Mouse (Mus musculus): ENCODE measurements around the gene Nemf. TPM values are rescaled to one million over a fixed set of nuclear protein-coding genes. Genes with fewer than 3 reads are reported as not detected.
A peak's percentile ranks its signal among the peaks of the same experiment; 100 is the strongest.
"Not testable (repeated sequence)": the region's sequence is repeated elsewhere in the genome, so short reads cannot be mapped to it uniquely, and the experiment has no call there.

Gene Nemf
- polyA plus RNA-seq, 1 experiment from 2014 or later, result 84.7 TPM

GRCm38 (mm10) chr12:69371421-69371853, 14.5 kb upstream of the Nemf start:
- Histone ChIP-seq H3K4me1 (peaks cover 19% of the 10 kb centered on the region; the same call in 1 of the 2 replicates), H3K27me3 (no peaks in the 10 kb centered on the region), H3K9ac (peak overlapping the region; percentile 98), H3K9me3 (no peaks in the 10 kb centered on the region), H3K4me3 (peak overlapping the region; percentile 97), H3K36me3 (no peaks in the 10 kb centered on the region), H3K4me2 (peak overlapping the region; percentile 48), H3K27ac (peak overlapping the region; percentile 99)
- WGBS, result 0% methylated on average over 24 of the region's 24 CpGs
- peak; percentile 88 for ATAC-seq (ENCODE audit: insufficient number of reproducible peaks, low FRiP score, low TSS enrichment, low read depth)

DNA sequence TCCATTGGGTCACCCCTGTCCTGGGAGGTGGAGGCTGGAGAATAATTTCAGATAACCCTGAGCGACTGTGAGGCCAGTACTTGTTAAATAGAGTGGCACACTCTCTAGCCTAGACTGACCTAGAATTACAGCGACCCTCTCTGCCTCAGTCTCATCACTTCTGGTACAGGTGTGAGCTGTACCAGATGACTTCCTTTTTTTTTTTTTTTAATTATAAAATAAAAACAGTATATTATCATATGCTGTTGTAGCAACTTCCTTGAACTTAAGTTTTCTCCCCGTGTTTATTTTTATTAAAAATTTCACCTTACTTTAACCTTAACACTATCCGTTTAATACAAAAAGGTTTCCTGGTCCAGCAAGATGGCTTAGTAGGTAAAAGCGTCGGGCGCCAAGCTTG, 14.0 kb upstream of the Nemf start:
- H3K9me3 ChIP-seq, result no peaks in the 10 kb centered on the region
- H3K9ac ChIP-seq, result peak overlapping the region; percentile 98
- H3K4me1 ChIP-seq, result peaks cover 16% of the 10 kb centered on the region; the same call in 1 of the 2 replicates
- peak overlapping the region; percentile 97 for H3K4me3 ChIP-seq
- peak overlapping the region; percentile 48 for H3K4me2 ChIP-seq
- no peak for ATAC-seq (ENCODE audit: insufficient number of reproducible peaks, low FRiP score, low TSS enrichment, low read depth)
- WGBS, result 10% methylated on average over 7 of the region's 7 CpGs
- no peaks in the 10 kb centered on the region for H3K36me3 ChIP-seq
- peak overlapping the region; percentile 99 for H3K27ac ChIP-seq
- no peaks in the 10 kb centered on the region for H3K27me3 ChIP-seq

DNA sequence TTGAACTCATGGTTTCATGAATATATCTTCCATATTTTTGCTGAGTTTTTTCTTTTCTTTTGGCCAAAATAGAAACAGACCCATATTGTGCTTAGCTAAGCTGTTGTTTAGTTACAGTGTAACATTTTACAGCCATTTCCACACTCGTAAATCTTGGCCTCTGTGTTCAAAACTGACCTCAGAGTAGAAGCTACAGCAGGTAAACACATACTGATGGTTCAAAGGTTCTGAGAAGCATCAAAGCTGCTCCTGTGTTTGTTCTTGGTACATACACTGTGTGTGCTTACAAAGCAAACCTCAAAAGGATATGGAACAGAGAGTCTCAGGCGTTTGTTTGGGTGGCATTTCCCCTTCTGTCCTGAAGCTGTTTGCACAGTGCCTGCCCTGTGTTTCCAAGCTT, 10.6 kb upstream of the Nemf start:
- WGBS, result 48% methylated on average over 2 of the region's 2 CpGs
- Histone ChIP-seq H3K4me3 (no peak overlapping the region), H3K9me3 (no peaks in the 10 kb centered on the region), H3K9ac (no peak overlapping the region), H3K4me1 (peaks cover 15% of the 10 kb centered on the region; the same call in 1 of the 2 replicates), H3K4me2 (no peak overlapping the region), H3K27me3 (no peaks in the 10 kb centered on the region), H3K27ac (no peak overlapping the region), H3K36me3 (no peaks in the 10 kb centered on the region)
- no peak for ATAC-seq (ENCODE audit: insufficient number of reproducible peaks, low FRiP score, low TSS enrichment, low read depth)

DNA sequence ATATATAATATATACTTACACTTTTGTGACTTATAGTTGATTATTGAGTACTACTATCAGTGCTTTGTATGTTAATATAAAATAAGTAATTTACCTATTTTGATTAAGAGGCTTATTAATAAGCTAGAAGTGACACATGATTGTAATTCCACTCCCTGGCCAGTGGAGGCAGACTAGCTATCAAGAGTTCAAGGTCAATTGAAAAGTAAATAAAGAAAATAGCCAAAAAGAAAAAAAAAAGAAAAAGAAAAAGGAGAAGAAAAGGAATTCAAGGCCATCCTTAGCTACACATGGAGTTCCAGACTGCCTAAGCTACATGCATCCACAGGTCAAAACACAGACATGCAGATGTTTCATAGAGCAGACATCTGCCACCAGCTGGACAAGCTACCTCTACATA, 9.5 kb upstream of the Nemf start:
- Histone ChIP-seq H3K27ac (no peak overlapping the region), H3K4me3 (no peak overlapping the region), H3K9ac (no peak overlapping the region), H3K4me2 (no peak overlapping the region), H3K4me1 (peaks cover 20% of the 10 kb centered on the region), H3K9me3 (no peaks in the 10 kb centered on the region), H3K36me3 (no peaks in the 10 kb centered on the region), H3K27me3 (no peaks in the 10 kb centered on the region)
- no peak for ATAC-seq (ENCODE audit: insufficient number of reproducible peaks, low FRiP score, low TSS enrichment, low read depth)

DNA sequence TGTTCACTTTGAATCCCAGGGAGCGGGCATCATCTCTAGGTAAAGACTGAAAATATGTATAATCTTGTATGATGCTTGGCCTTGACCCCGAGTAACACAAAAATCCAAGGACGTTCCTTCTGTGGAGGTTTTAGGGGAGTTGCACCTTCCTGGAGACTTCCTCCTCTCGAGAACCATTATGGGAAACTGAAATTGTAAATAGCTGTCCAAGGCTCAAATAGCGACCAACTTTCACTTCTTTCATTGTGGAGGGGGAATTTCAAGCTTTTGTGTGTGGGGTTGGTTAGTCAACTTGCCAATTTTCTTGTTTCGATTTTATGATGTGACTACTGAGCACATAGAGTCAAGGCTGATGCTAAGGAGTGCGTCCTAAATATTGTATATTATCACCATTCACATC, 8.8 kb upstream of the Nemf start:
- ATAC-seq (ENCODE audit: insufficient number of reproducible peaks, low FRiP score, low TSS enrichment, low read depth), result no peak
- H3K4me3 ChIP-seq, result no peak overlapping the region
- no peaks in the 10 kb centered on the region for H3K9me3 ChIP-seq
- peaks cover 19% of the 10 kb centered on the region for H3K4me1 ChIP-seq
- no peaks in the 10 kb centered on the region for H3K27me3 ChIP-seq
- no peak overlapping the region for H3K27ac ChIP-seq
- no peak overlapping the region for H3K4me2 ChIP-seq
- H3K9ac ChIP-seq, result no peak overlapping the region
- H3K36me3 ChIP-seq, result no peaks in the 10 kb centered on the region
- 79% methylated on average over 7 of the region's 7 CpGs for WGBS

DNA sequence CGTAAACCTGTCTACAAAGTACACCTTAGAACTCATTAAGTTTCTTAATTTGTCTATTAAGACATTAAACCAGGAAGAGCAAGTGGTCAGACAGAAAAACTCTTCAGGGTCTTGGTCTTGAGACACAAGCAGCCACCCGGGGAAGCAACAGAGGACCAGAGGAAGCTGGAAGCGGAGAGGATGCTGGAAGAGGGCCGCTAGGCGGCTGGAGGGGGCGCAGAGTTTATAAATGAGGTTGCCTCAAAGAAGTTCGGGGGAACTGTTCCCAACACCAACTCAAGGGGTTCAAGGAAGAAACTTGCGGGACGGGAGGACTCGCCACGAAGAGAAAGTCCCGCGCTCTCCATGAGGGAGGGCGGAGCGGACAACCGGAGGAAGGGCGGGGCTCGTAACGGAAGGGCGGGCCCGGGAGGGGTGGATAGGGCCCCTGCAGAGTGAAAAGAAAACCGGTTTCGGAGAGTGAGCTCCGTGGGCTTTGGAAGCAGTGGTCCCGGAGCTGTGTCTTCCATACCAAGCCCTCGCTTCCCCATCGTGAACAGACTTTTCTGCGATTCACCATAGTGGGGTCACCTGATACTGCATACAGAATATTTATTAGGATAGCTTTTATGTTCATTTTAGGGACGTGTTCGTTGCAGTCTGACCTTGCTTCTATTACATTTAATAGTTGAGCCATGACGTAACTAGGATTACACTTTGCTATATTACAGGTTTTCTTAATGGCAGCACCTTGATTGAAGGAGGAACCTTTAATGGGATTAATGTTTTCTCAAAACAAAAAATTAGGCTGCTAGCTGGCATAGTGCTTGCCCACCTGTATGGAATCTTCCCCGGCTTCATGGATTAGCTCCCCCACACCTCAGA, 7.2 kb upstream of the Nemf start:
- H3K4me1 ChIP-seq, result peaks cover 15% of the 10 kb centered on the region
- H3K9ac ChIP-seq, result peak overlapping the region; percentile 33
- H3K4me3 ChIP-seq, result peak overlapping the region; percentile 52
- H3K27ac ChIP-seq, result peak overlapping the region; percentile 88
- H3K9me3 ChIP-seq, result no peaks in the 10 kb centered on the region
- no peaks in the 10 kb centered on the region for H3K27me3 ChIP-seq
- no peaks in the 10 kb centered on the region for H3K36me3 ChIP-seq
- peak overlapping the region; percentile 58 for H3K4me2 ChIP-seq
- peak; percentile 49; the same call in 1 of the 2 replicates for ATAC-seq (ENCODE audit: insufficient number of reproducible peaks, low FRiP score, low TSS enrichment, low read depth)
- WGBS, result 3% methylated on average over 32 of the region's 32 CpGs

GRCm38 (mm10) chr12:69363110-69363509, 6.1 kb upstream of the Nemf start:
- H3K27me3 ChIP-seq; H3K4me3 ChIP-seq; H3K36me3 ChIP-seq; H3K27ac ChIP-seq; H3K9ac ChIP-seq; H3K4me2 ChIP-seq; ATAC-seq (ENCODE audit: insufficient number of reproducible peaks, low FRiP score, low TSS enrichment, low read depth); H3K9me3 ChIP-seq: not testable (repeated sequence)
- H3K4me1 ChIP-seq, result peaks cover 15% of the 10 kb centered on the region
- 98% methylated on average over 7 of the region's 7 CpGs for WGBS

- Histone ChIP-seq H3K9me3 (no peaks in the 10 kb centered on the region), H3K9ac (no peak overlapping the region), H3K27ac (peak overlapping the region; percentile 96; the same call in 1 of the 2 replicates), H3K4me1 (peaks cover 15% of the 10 kb centered on the region), H3K4me3 (no peak overlapping the region; the same call in 1 of the 2 replicates), H3K4me2 (peak overlapping the region; percentile 69; the same call in 1 of the 2 replicates), H3K27me3 (no peaks in the 10 kb centered on the region), H3K36me3 (no peaks in the 10 kb centered on the region)
- ATAC-seq (ENCODE audit: insufficient number of reproducible peaks, low FRiP score, low TSS enrichment, low read depth), result no peak
- WGBS, result 54% methylated on average over 4 of the region's 4 CpGs
These were observed 5.4 kb upstream of the Nemf start for GRCm38 (mm10) chr12:69362388-69362787.

DNA sequence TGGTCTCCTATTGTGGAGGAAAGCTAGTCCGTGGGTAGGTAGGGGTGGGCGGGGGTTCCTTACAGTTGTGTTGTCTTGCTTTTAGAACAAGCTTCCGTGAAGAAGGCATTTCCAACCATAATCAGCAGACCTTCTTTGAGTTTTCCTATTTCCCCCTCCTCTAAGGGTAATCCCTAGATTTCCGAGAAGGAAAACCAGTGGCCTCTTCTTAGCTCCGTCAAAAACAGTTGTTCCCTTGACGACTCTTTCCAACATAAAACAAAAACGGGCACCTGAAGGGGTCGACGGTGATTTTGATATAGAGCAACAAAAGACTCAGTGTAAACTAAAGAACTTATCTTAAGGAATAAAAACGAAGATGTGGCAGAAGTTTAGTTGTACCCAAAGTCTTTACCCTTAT, 5.0 kb upstream of the Nemf start:
- H3K27me3 ChIP-seq, result no peaks in the 10 kb centered on the region
- peak overlapping the region; percentile 46 for H3K4me3 ChIP-seq
- ATAC-seq (ENCODE audit: insufficient number of reproducible peaks, low FRiP score, low TSS enrichment, low read depth), result no peak
- H3K9ac ChIP-seq, result peak overlapping the region; percentile 54
- H3K4me2 ChIP-seq, result peak overlapping the region; percentile 69
- peak overlapping the region; percentile 96 for H3K27ac ChIP-seq
- WGBS, result 5% methylated on average over 10 of the region's 10 CpGs
- no peaks in the 10 kb centered on the region for H3K36me3 ChIP-seq
- H3K9me3 ChIP-seq, result no peaks in the 10 kb centered on the region
- peaks cover 15% of the 10 kb centered on the region for H3K4me1 ChIP-seq

DNA sequence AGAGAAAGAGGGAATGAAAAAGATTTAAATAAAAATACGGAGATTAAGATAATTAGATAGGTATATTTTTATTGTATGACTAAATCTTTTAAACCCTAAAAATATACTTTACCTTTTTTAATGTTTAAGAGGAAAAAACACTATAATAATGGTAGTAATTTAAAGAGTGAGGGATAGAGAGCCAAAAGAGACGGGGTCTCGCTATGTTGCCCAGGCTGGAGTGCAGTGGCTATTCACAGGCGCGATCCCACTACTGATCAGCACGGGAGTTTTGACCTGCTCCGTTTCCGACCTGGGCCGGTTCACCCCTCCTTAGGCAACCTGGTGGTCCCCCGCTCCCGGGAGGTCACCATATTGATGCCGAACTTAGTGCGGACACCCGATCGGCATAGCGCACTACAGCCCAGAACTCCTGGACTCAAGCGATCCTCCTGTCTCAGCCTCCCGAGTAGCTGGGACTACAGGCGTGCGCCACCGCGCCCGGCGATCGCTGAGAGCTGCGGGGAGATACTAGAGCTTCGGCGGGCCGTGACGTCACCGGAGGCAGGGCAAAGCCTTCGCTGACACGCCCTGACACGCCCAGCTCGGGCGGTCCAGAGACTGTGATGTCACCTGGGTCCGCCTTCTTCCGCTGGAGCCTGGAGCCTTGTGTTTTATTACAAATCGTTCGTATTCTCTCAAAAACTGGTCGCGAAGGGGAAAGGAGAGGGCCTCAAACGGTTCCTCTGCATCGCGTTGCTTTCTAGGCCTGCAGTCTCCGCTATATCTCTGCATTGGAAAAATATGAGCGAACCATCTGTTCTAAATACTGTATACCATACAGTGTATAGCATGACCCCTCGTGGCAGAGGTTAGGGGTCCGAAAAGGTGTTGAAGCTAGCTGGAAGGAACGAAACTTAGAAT, 4.3 kb upstream of the Nemf start:
- not testable (repeated sequence) for H3K9me3 ChIP-seq, H3K27me3 ChIP-seq, H3K36me3 ChIP-seq
- Histone ChIP-seq H3K4me3 (peak overlapping the region; percentile 46), H3K4me2 (peak overlapping the region; percentile 69), H3K9ac (peak overlapping the region; percentile 54), H3K4me1 (peaks cover 15% of the 10 kb centered on the region), H3K27ac (peak overlapping the region; percentile 96)
- peak; percentile 96 for ATAC-seq (ENCODE audit: insufficient number of reproducible peaks, low FRiP score, low TSS enrichment, low read depth)
- under 1% methylated on average over 42 of the region's 50 CpGs for WGBS

DNA sequence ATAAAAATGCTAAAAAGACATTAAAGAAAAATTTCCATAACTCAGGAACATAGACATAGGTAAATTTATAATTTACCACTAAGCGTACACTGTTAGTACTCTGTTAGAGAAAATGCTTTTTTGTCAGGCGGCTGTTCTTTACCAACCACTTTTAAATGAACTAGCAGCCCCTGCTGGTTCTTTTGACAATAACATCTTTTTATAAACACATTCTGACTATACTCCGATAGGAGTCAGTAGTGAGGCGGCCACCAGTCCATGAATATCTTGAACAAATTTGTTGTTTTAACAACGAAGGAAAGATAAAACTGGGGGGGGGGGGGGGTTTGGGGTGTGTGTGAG, 3.7 kb upstream of the Nemf start:
- Histone ChIP-seq H3K4me1 (peaks cover 18% of the 10 kb centered on the region), H3K27me3 (no peaks in the 10 kb centered on the region), H3K9me3 (no peaks in the 10 kb centered on the region), H3K4me3 (no peak overlapping the region), H3K27ac (no peak overlapping the region), H3K4me2 (no peak overlapping the region), H3K9ac (no peak overlapping the region), H3K36me3 (no peaks in the 10 kb centered on the region)
- WGBS, result 19% methylated on average over 5 of the region's 5 CpGs
- no peak for ATAC-seq (ENCODE audit: insufficient number of reproducible peaks, low FRiP score, low TSS enrichment, low read depth)

GRCm38 (mm10) chr12:69357300-69357646, 308 bp upstream of the Nemf start:
- WGBS, result 5% methylated on average over 13 of the region's 13 CpGs

More at GRCm38 (mm10) chr12:69357300-69357646, 308 bp upstream of the Nemf start:
- Histone ChIP-seq H3K9me3 (no peaks in the 10 kb centered on the region), H3K9ac (peak overlapping the region; percentile 78), H3K27me3 (no peaks in the 10 kb centered on the region), H3K36me3 (peaks cover 17% of the 10 kb centered on the region), H3K4me3 (peak overlapping the region; percentile 78), H3K4me1 (peaks cover 9% of the 10 kb centered on the region), H3K4me2 (peak overlapping the region; percentile 52), H3K27ac (peak overlapping the region; percentile 81; the same call in 1 of the 2 replicates)
- ATAC-seq (ENCODE audit: insufficient number of reproducible peaks, low FRiP score, low TSS enrichment, low read depth), result no peak

All from limb, embryonic 15.5 days (tissue).